In the genomic region with DNA sequence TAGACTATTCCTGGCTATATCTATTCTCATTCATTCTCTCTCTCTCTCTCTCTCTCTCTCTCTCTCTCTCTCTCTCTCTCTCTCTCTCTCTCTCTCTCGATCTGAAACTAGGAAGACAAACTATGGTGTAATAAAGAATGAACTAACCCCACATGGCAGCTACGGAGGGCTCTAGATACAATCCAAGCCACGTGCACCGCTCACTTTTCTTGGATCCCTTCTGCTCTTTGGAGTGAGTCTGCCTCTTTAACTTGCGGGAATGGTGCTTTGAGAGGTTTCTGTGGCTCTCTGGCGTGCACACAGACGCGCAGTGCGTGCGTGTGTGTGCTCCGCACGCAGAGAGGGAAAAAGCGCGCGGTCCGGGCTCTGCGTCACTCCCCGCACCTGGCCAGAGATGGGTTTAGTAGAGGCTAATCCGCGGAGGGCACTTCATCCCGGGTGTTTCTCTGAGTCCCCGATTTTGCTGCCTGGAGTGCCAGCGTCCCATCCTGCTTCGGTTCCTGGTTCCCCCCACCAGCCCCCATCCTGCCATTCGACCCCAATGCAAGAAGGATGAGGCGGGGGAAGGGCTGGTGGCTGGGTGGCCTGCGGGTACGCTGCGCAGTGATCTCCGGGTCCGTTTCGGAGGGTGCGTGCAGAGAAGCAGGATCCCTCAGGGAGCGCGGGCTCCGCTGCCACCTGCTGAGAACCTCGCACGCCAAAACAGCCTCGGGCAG, we compare ENCODE assay signal across 8 mouse cellular contexts. TPM values are rescaled to one million over a fixed set of nuclear protein-coding genes. Genes with fewer than 3 reads are reported as not detected.
A peak's percentile ranks its signal among the peaks of the same experiment; 100 is the strongest.
DNase-seq lines count a peak whose midpoint lies in the region; ATAC-seq lines count a peak whose summit lies in the region.

No protein-coding gene starts in this region.

- under 1% methylated on average over 39 of the region's 39 CpGs for WGBS in heart, embryonic 13.5 days
- under 1% methylated on average over 38 of the region's 39 CpGs for WGBS in forebrain, embryonic 13.5 days
- under 1% methylated on average over 39 of the region's 39 CpGs for WGBS in lung, embryonic 16.5 days

- H3K36me3 ChIP-seq in heart, embryonic 13.5 days: no peaks in the 10 kb centered on the region
- no peaks in the 10 kb centered on the region for H3K36me3 ChIP-seq in forebrain, embryonic 13.5 days (ENCODE audit: poor library complexity, severe bottlenecking)
- no peaks in the 10 kb centered on the region for H3K36me3 ChIP-seq in lung, embryonic 16.5 days (ENCODE audit: control insufficient read depth, insufficient read depth, low read length)

- no peak for DNase-seq in heart, postnatal 10 days
- peak; percentile 66 for DNase-seq in R1 (ENCODE audit: low read depth, low spot score)
- DNase-seq in layer of hippocampus, adult 8-10 months (ENCODE audit: low spot score in 2 of 2): peak; percentile 49 to 69
- DNase-seq in right cerebral cortex, postnatal 10 days (ENCODE audit: low spot score in 2 of 2): peak; percentile 67
- DNase-seq in gastrocnemius, adult 18-20 months (ENCODE audit: low spot score): no peak

- H3K27ac ChIP-seq in heart, embryonic 13.5 days (replicated peaks): peak overlapping the region; percentile 38; the same call in 1 of the 2 replicates
- no peak overlapping the region for H3K27ac ChIP-seq in forebrain, embryonic 13.5 days
- peak overlapping the region; percentile 33; the same call in 1 of the 2 replicates for H3K27ac ChIP-seq in lung, embryonic 16.5 days (ENCODE audit: low read length)

- H3K4me3 ChIP-seq in heart, embryonic 13.5 days: peak overlapping the region; percentile 64
- H3K4me3 ChIP-seq in forebrain, embryonic 13.5 days: peak overlapping the region; percentile 55
- peak overlapping the region; percentile 77 for H3K4me3 ChIP-seq in lung, embryonic 16.5 days (ENCODE audit: low read length)

- intact Hi-C loops in heart, postnatal 10 days (cut with DNase I): no loop called here

- peak overlapping the region; percentile 78 for H3K9ac ChIP-seq in heart, embryonic 13.5 days
- H3K9ac ChIP-seq in forebrain, embryonic 13.5 days: peak overlapping the region; percentile 74
- H3K9ac ChIP-seq in lung, embryonic 16.5 days (ENCODE audit: low read length): peak overlapping the region; percentile 77

- H3K9me3 ChIP-seq in heart, embryonic 13.5 days: no peaks in the 10 kb centered on the region
- H3K9me3 ChIP-seq in forebrain, embryonic 13.5 days (replicated peaks): no peaks in the 10 kb centered on the region
- no peaks in the 10 kb centered on the region for H3K9me3 ChIP-seq in lung, embryonic 16.5 days (ENCODE audit: control insufficient read depth, low read length)

- H3K27me3 ChIP-seq in heart, embryonic 13.5 days (replicated peaks): peaks cover 3% of the 10 kb centered on the region
- H3K27me3 ChIP-seq in forebrain, embryonic 13.5 days: peaks cover 39% of the 10 kb centered on the region
- H3K27me3 ChIP-seq in lung, embryonic 16.5 days (ENCODE audit: control insufficient read depth, insufficient read depth, low read depth, low read length): peaks cover 2% of the 10 kb centered on the region; the same call in 1 of the 2 replicates

- peak; percentile 6; the same call in 1 of the 2 replicates for ATAC-seq in heart, embryonic 13.5 days (ENCODE audit: extremely low read depth, insufficient number of reproducible peaks, low FRiP score, low TSS enrichment)
- ATAC-seq in forebrain, embryonic 13.5 days: peak; percentile 71
- no peak for ATAC-seq in lung, embryonic 16.5 days (ENCODE audit: low read depth)

- H3K4me1 ChIP-seq in heart, embryonic 13.5 days: peaks cover 53% of the 10 kb centered on the region
- peaks cover 11% of the 10 kb centered on the region for H3K4me1 ChIP-seq in forebrain, embryonic 13.5 days
- H3K4me1 ChIP-seq in lung, embryonic 16.5 days (replicated peaks; ENCODE audit: control insufficient read depth, insufficient read depth, low read length): peaks cover 23% of the 10 kb centered on the region

- H3K4me2 ChIP-seq in heart, embryonic 13.5 days: peak overlapping the region; percentile 98
- peak overlapping the region; percentile 100 for H3K4me2 ChIP-seq in forebrain, embryonic 13.5 days
- H3K4me2 ChIP-seq in lung, embryonic 16.5 days (ENCODE audit: low read depth, low read length): peak overlapping the region; percentile 100

RNA-seq across cellular contexts. Expression of a gene that starts 3.1 kb away (rescaled TPM):
- 24.5 and 25.4 TPM in 2 replicates for polyA plus RNA-seq in heart, embryonic 13.5 days (2015; fragmentation: Nextera tagmentation; extraction: Ambion mirVana)
- 10 to 100 TPM; 33.3 to 41.1 TPM for total RNA-seq in heart, postnatal 10 days (2021)
- polyA plus RNA-seq in forebrain, embryonic 13.5 days (2015; fragmentation: Nextera tagmentation; extraction: Ambion mirVana): 15.9 and 16.5 TPM in 2 replicates
- 10 to 100 TPM; 26.0 to 30.5 (median 28.4) TPM for total RNA-seq in layer of hippocampus, adult 8-10 months (2022)
- 38.9 and 41.5 TPM in 2 replicates for polyA plus RNA-seq in lung, embryonic 16.5 days (2015; fragmentation: Nextera tagmentation; extraction: Ambion mirVana)
- total RNA-seq in gastrocnemius, adult 18-20 months (2021): 10 to 100 TPM; 57.2 to 73.9 TPM

Comparison
In these comparisons a context has a peak if more than half of its experiments do, and no peak if none do; other contexts are left out.
1. DNase-seq: peak in R1 (single experiment), layer of hippocampus, adult 8-10 months (2 of 2) and right cerebral cortex, postnatal 10 days (2 of 2); none in heart, postnatal 10 days (0 of 2) and gastrocnemius, adult 18-20 months (single experiment).
2. Peak in every context shown above with its lines, with median percentiles within 50 percentile points of each other: H3K4me2 ChIP-seq, H3K4me3 ChIP-seq and H3K9ac ChIP-seq.